Mouse (Mus musculus) CH12.LX (cell line): ENCODE measurements around the gene Qk. TPM values are rescaled to one million over a fixed set of nuclear protein-coding genes. Genes with fewer than 3 reads are reported as not detected.

ENCODE experiments used
- DNase-seq: peaks from one replicate; pipeline ENCODE4 v3.0.0-alpha.2; 2013; ENCODE audit errors: extremely low read depth
- H3K27ac ChIP-seq: 2 replicates; pipeline ENCODE4 v1.5.1; 2012; ENCODE audit warnings: low read depth, mild to moderate bottlenecking, control low read depth, moderate library complexity; ENCODE audit not compliant: insufficient read depth
- H3K27me3 ChIP-seq: replicated peaks from 2 replicates; pipeline ENCODE3; 2012; ENCODE audit warnings: inconsistent platforms
- H3K36me3 ChIP-seq, 2 experiments: replicated peaks in 1 of 2; 2 replicates each; pipeline versions ENCODE3 to v1.6.1; 2012; ENCODE audit warnings: inconsistent platforms in 1 of 2, low read length in 1 of 2, mild to moderate bottlenecking in 1 of 2, mixed read lengths in 1 of 2, moderate library complexity in 1 of 2; ENCODE audit not compliant: control insufficient read depth in 1 of 2, insufficient read depth in 1 of 2
- H3K4me1 ChIP-seq, 2 experiments: 2 replicates each; pipeline ENCODE4 v1.6.1; 2012; ENCODE audit warnings: inconsistent platforms in 1 of 2, moderate library complexity in 1 of 2; ENCODE audit not compliant: insufficient read depth in 2 of 2, control insufficient read depth in 1 of 2
- H3K4me2 ChIP-seq: 2 replicates; pipeline ENCODE4 v1.6.1; 2012; ENCODE audit warnings: low read depth, mild to moderate bottlenecking, control low read depth; ENCODE audit not compliant: poor library complexity, insufficient read depth, severe bottlenecking
- H3K4me3 ChIP-seq, 3 experiments: fragments of 150-350 bp in 1 of 3; sonication (generic) in 1 of 3; replicated peaks in 1 of 3; 2 replicates each; pipeline versions ENCODE3 to v1.5.1; 2011 to 2012; ENCODE audit warnings: low read depth in 2 of 3, low read length in 2 of 3, mild to moderate bottlenecking in 2 of 3, moderate library complexity in 2 of 3, control low read depth in 1 of 3, improper control_type of control experiment in 1 of 3, inconsistent platforms in 1 of 3, mixed read lengths in 1 of 3; ENCODE audit not compliant: poor library complexity in 1 of 3
- H3K79me2 ChIP-seq: replicated peaks from 2 replicates; pipeline ENCODE4 v1.6.1; 2012; ENCODE audit warnings: mild to moderate bottlenecking, moderate library complexity; ENCODE audit not compliant: control insufficient read depth, poor library complexity, insufficient read depth, severe bottlenecking; ENCODE audit errors: extremely low read depth
- H3K9ac ChIP-seq: 2 replicates; pipeline ENCODE4 v1.6.1; 2012; ENCODE audit warnings: low read depth, mild to moderate bottlenecking, control low read depth, moderate library complexity; ENCODE audit not compliant: insufficient read depth
- H3K9me3 ChIP-seq: replicated peaks from 2 replicates; pipeline ENCODE3; 2012; ENCODE audit warnings: low read length, inconsistent platforms, mixed read lengths
- BHLHE40 ChIP-seq: IDR thresholded peaks from 2 replicates; pipeline ENCODE4 v1.6.1; 2011; ENCODE audit warnings: mild to moderate bottlenecking, low read depth, low read length, improper control_type of control experiment
- CHD2 ChIP-seq: IDR thresholded peaks from 2 replicates; pipeline ENCODE4 v1.6.1; 2011; ENCODE audit warnings: low read length, improper control_type of control experiment
- EP300 ChIP-seq: IDR thresholded peaks from 2 replicates; pipeline ENCODE4 v1.6.1; 2011; ENCODE audit warnings: low read length, improper control_type of control experiment
- ETS1 ChIP-seq: conservative IDR thresholded peaks from 2 replicates; pipeline ENCODE4 v1.6.1; 2012; ENCODE audit warnings: low read depth, mild to moderate bottlenecking, inconsistent platforms, low read length, improper control_type of control experiment, moderate library complexity
- HCFC1 ChIP-seq: IDR thresholded peaks from 2 replicates; pipeline ENCODE4 v1.6.1; 2012; ENCODE audit warnings: low read depth, mild to moderate bottlenecking, inconsistent platforms, low read length, improper control_type of control experiment
- IRF4 ChIP-seq: IDR thresholded peaks from 2 replicates; pipeline ENCODE4 v1.6.1; 2014; ENCODE audit warnings: low read depth, mild to moderate bottlenecking, inconsistent platforms, low read length, improper control_type of control experiment
- JUN ChIP-seq: IDR thresholded peaks from 2 replicates; pipeline ENCODE4 v1.6.1; 2011; ENCODE audit warnings: low read depth, mild to moderate bottlenecking, low read length, improper control_type of control experiment, moderate library complexity; ENCODE audit not compliant: insufficient read depth
- KAT2A ChIP-seq: IDR thresholded peaks from 2 replicates; pipeline ENCODE4 v1.6.1; 2012; ENCODE audit warnings: low read length, improper control_type of control experiment, inconsistent platforms; ENCODE audit not compliant: insufficient replicate concordance
- MAFK ChIP-seq: IDR thresholded peaks from 2 replicates; pipeline ENCODE4 v1.6.1; 2011; ENCODE audit warnings: low read length, improper control_type of control experiment; ENCODE audit not compliant: insufficient replicate concordance
- MAX ChIP-seq: IDR thresholded peaks from 2 replicates; pipeline ENCODE4 v1.6.1; 2011; ENCODE audit warnings: low read length, improper control_type of control experiment
- MAZ ChIP-seq: IDR thresholded peaks from 2 replicates; pipeline ENCODE4 v1.6.1; 2012; ENCODE audit warnings: low read depth, mild to moderate bottlenecking, inconsistent platforms, low read length, improper control_type of control experiment, moderate library complexity
- MEF2A ChIP-seq: IDR thresholded peaks from 2 replicates; pipeline ENCODE4 v1.6.1; 2014; ENCODE audit warnings: low read depth, mild to moderate bottlenecking, inconsistent platforms, low read length, improper control_type of control experiment, borderline replicate concordance
- MXI1 ChIP-seq: IDR thresholded peaks from 2 replicates; pipeline ENCODE4 v1.6.1; 2011; ENCODE audit warnings: mild to moderate bottlenecking, low read depth, low read length, improper control_type of control experiment
- MYC ChIP-seq: IDR thresholded peaks from 2 replicates; pipeline ENCODE4 v1.6.1; 2011; ENCODE audit warnings: low read depth, mild to moderate bottlenecking, improper control_type of control experiment, low read length
- NELFE ChIP-seq: IDR thresholded peaks from 2 replicates; pipeline ENCODE4 v1.6.1; 2011; ENCODE audit warnings: low read depth, low read length, improper control_type of control experiment
- NRF1 ChIP-seq: IDR thresholded peaks from 2 replicates; pipeline ENCODE4 v1.6.1; 2014; ENCODE audit warnings: low read depth, mild to moderate bottlenecking, inconsistent platforms, low read length, improper control_type of control experiment, moderate library complexity
- POLR2A ChIP-seq: IDR thresholded peaks from 2 replicates; pipeline ENCODE4 v1.6.1; 2011; ENCODE audit warnings: low read depth, mild to moderate bottlenecking, improper control_type of control experiment, low read length
- POLR2AphosphoS2 ChIP-seq: IDR thresholded peaks from 2 replicates; pipeline ENCODE4 v1.6.1; 2011; ENCODE audit warnings: low read depth, low read length, improper control_type of control experiment
- RAD21 ChIP-seq: IDR thresholded peaks from 2 replicates; pipeline ENCODE4 v1.6.1; 2011; ENCODE audit warnings: low read depth, mild to moderate bottlenecking, low read length, improper control_type of control experiment, moderate library complexity
- RCOR1 ChIP-seq: conservative IDR thresholded peaks from 2 replicates; pipeline ENCODE4 v1.6.1; 2012; ENCODE audit warnings: low read depth, mild to moderate bottlenecking, inconsistent platforms, low read length, improper control_type of control experiment
- SIN3A ChIP-seq: IDR thresholded peaks from 2 replicates; pipeline ENCODE4 v1.6.1; 2012; ENCODE audit warnings: low read length, improper control_type of control experiment, inconsistent platforms
- TCF12 ChIP-seq: IDR thresholded peaks from 2 replicates; pipeline ENCODE4 v1.6.1; 2014; ENCODE audit warnings: low read depth, mild to moderate bottlenecking, inconsistent platforms, low read length, improper control_type of control experiment
- USF1 ChIP-seq: IDR thresholded peaks from 2 replicates; pipeline ENCODE4 v1.6.1; 2014; ENCODE audit warnings: low read depth, mild to moderate bottlenecking, inconsistent platforms, low read length, improper control_type of control experiment
- USF2 ChIP-seq: conservative IDR thresholded peaks from 2 replicates; pipeline ENCODE4 v1.6.1; 2011; ENCODE audit warnings: low read depth, low read length, improper control_type of control experiment
- ZMIZ1 ChIP-seq: IDR thresholded peaks from 2 replicates; pipeline ENCODE4 v1.6.1; 2012; ENCODE audit warnings: low read depth, mild to moderate bottlenecking, inconsistent platforms, low read length, improper control_type of control experiment
- ZNF384 ChIP-seq: IDR thresholded peaks from 2 replicates; pipeline ENCODE4 v1.6.1; 2012; ENCODE audit warnings: low read depth, low read length, improper control_type of control experiment, inconsistent platforms
- dilution Hi-C: fragments of 300-500 bp; cut with MboI; formaldehyde crosslinking; loops from 2 replicates; pipeline ENCODE4 v1.14.3; 2020; ENCODE audit warnings: low sequenced_read_pairs; ENCODE audit not compliant: extremely low pct_unique_long_range_greater_than_20kb, extremely low pct_ligation_motif_present
- in situ Hi-C: fragments of 300-500 bp; cut with MboI; formaldehyde crosslinking; loops from 3 replicates; pipeline ENCODE4 v1.14.3; 2019; ENCODE audit warnings: low sequenced_read_pairs, low pct_ligation_motif_present, low pct_unique_long_range_greater_than_20kb, mixed read lengths
- polyA plus RNA-seq: library from polyadenylated mRNA; unstranded; fragments of >175 nt; gene quantifications from 2 replicates; pipeline ENCODE4 v1.2.1, GENCODE M21; 2012; ENCODE audit warnings: low read depth; ENCODE audit not compliant: insufficient read length
- total RNA-seq, 2 experiments: library from RNA; depleted of rRNA; stranded (reverse); fragments of 300-350 nt in 1 of 2; fragments of >200 nt in 1 of 2; gene quantifications; 2 replicates each; pipeline ENCODE4 v1.2.3; 2012 to 2014

Gene Qk
- 20.3 and 22.2 TPM in 2 replicates for total RNA-seq (2012; rRNA removed)
- total RNA-seq (2014; rRNA removed) = 29.3 and 32.7 TPM in 2 replicates
- polyA plus RNA-seq = 50.4 and 51.4 TPM in 2 replicates

GRCm38 (mm10) chr17:10319685-10320455 is at the start of gene Qk:
Qk (minus strand) TSS chr17:10319854.
- no peaks in the 10 kb centered on the region for H3K27me3 ChIP-seq
- peaks cover 0 to 20% of the 10 kb centered on the region in 2 experiments; a peak in 2 of 4 replicates for H3K4me1 ChIP-seq
- H3K4me2 ChIP-seq = no peak within 1 kb of the TSS
- H3K36me3 ChIP-seq = no peaks in the 10 kb centered on the region
- H3K9me3 ChIP-seq = no peaks in the 10 kb centered on the region
- H3K9ac ChIP-seq = peak within 1 kb of the TSS; percentile 85
- in situ Hi-C loops = loop anchor here (25.0 kb wide), 2 partner anchors 233 to 433 kb away; no protein-coding TSS in a partner anchor
- dilution Hi-C loops = no loop called here
- TF ChIP-seq MAX (peak; percentile 94), CHD2 (peak; percentile 73), IRF4 (peak; percentile 36; the same call in 1 of the 2 replicates), JUN (no peak), BHLHE40 (peak; percentile 91), USF2 (peak; percentile 87), POLR2AphosphoS2 (no peak; the same call in 1 of the 2 replicates), NELFE (peak; percentile 69), EP300 (no peak), RCOR1 (no peak), SIN3A (peak; percentile 73), ZNF384 (peak; percentile 92), ETS1 (0 out of 2 replicates have a peak, but pooled peaks have one; percentile 8), MAZ (peak; percentile 41; the same call in 1 of the 2 replicates), RAD21 (no peak), MYC (peak; percentile 52; the same call in 1 of the 2 replicates), MXI1 (peak; percentile 77), MAFK (no peak), MEF2A (0 out of 2 replicates have a peak, but pooled peaks have one; percentile 6), ZMIZ1 (peak; percentile 53; the same call in 1 of the 2 replicates), USF1 (peak; percentile 93), POLR2A (peak; percentile 71), NRF1 (peak; percentile 84), TCF12 (peak; percentile 61), HCFC1 (peak; percentile 62), KAT2A (0 out of 2 replicates have a peak, but pooled peaks have one; percentile 37)
- DNase-seq = peak; percentile 86
- peaks cover 18% of the 10 kb centered on the region for H3K79me2 ChIP-seq
- H3K4me3 ChIP-seq = peak within 1 kb of the TSS; percentile 68 to 97 (median 96)
- peak within 1 kb of the TSS; percentile 75 for H3K27ac ChIP-seq
